15 mouse cellular contexts compared by ENCODE assay signal in genomic region chr3:148424089-148424488, GRCm38 (mm10).
A peak's percentile ranks its signal among the peaks of the same experiment; 100 is the strongest.
DNase-seq lines count a peak whose midpoint lies in the region; ATAC-seq and TF ChIP-seq lines count a peak whose summit lies in the region.
"Had no signal": no experiment of that assay in that cellular context is flagged by ENCODE, and none has a peak within 500 bp of the region (broad histone marks: within the 10 kb centered on the region; RNA-seq: fewer than 3 reads in every experiment).

No protein-coding gene starts in this region.

- peak overlapping the region; percentile 33 for H3K4me2 ChIP-seq in forebrain, embryonic 13.5 days
- no peak overlapping the region; the same call in 1 of the 2 replicates for H3K4me2 ChIP-seq in forebrain, postnatal 0 days (ENCODE audit: low read depth)
- H3K4me2 ChIP-seq in forebrain, embryonic 15.5 days (replicated peaks) = peak overlapping the region; percentile 26
- no peak overlapping the region for H3K4me2 ChIP-seq in neural tube, embryonic 15.5 days

- H3K27ac ChIP-seq in forebrain, embryonic 13.5 days = no peak overlapping the region
- H3K27ac ChIP-seq in forebrain, postnatal 0 days (ENCODE audit: low read depth, low read length) = no peak overlapping the region
- H3K27ac ChIP-seq in forebrain, embryonic 15.5 days (replicated peaks) = no peak overlapping the region
- H3K27ac ChIP-seq in neural tube, embryonic 15.5 days (replicated peaks) = no peak overlapping the region
- H3K27ac ChIP-seq: embryonic facial prominence, embryonic 10.5 days; embryonic facial prominence, embryonic 12.5 days had no signal

- no peak for DNase-seq in forebrain, postnatal 0 days
- peak; percentile 58 for DNase-seq in brain, embryonic 14.5 days (ENCODE audit: low read depth)
- no peak for DNase-seq in layer of hippocampus, adult 8-10 months (ENCODE audit: low spot score in 2 of 2)
- DNase-seq: adrenal gland, adult 2 months; adrenal gland, postnatal 10 days; adrenal gland, postnatal 25 days; cerebellum, adult 11-12 months; cerebellum, adult 2 months; cerebellum, adult 9-10 months; cerebellum, postnatal 25 days had no signal

- no peak for TF ChIP-seq POLR2A in brain, embryonic 14.5 days (IDR thresholded peaks at IDR 0.05; ENCODE audit: borderline replicate concordance, extremely low read depth, insufficient read depth, insufficient read length, poor library complexity, severe bottlenecking)

- H3K27me3 ChIP-seq in forebrain, embryonic 13.5 days = peaks cover 4% of the 10 kb centered on the region; the same call in 1 of the 2 replicates
- peaks cover 3% of the 10 kb centered on the region; the same call in 1 of the 2 replicates for H3K27me3 ChIP-seq in forebrain, postnatal 0 days (ENCODE audit: insufficient read depth, low read length)
- no peaks in the 10 kb centered on the region for H3K27me3 ChIP-seq in forebrain, embryonic 15.5 days
- peaks cover 10% of the 10 kb centered on the region; the same call in 1 of the 2 replicates for H3K27me3 ChIP-seq in neural tube, embryonic 15.5 days (replicated peaks)

- ATAC-seq in forebrain, embryonic 13.5 days = peak; percentile 36; the same call in 1 of the 2 replicates
- ATAC-seq in forebrain, postnatal 0 days = no peak
- ATAC-seq in forebrain, embryonic 15.5 days (replicated peaks) = 0 out of 2 replicates have a peak, but pooled peaks have one; percentile 38
- no peak for ATAC-seq in neural tube, embryonic 15.5 days (ENCODE audit: low FRiP score)

- TF ChIP-seq CTCF in forebrain, postnatal 0 days (IDR thresholded peaks at IDR 0.05; ENCODE audit: low read depth) = no peak
- TF ChIP-seq CTCF in brain, embryonic 14.5 days (IDR thresholded peaks at IDR 0.05; ENCODE audit: borderline replicate concordance, extremely low read depth, insufficient read depth, insufficient read length) = no peak

- no peaks in the 10 kb centered on the region for H3K9me3 ChIP-seq in forebrain, embryonic 13.5 days (replicated peaks)
- H3K9me3 ChIP-seq in forebrain, postnatal 0 days (ENCODE audit: low read length) = no peaks in the 10 kb centered on the region
- H3K9me3 ChIP-seq in forebrain, embryonic 15.5 days = no peaks in the 10 kb centered on the region
- no peaks in the 10 kb centered on the region for H3K9me3 ChIP-seq in neural tube, embryonic 15.5 days (replicated peaks)
- H3K9me3 ChIP-seq: embryonic facial prominence, embryonic 10.5 days; embryonic facial prominence, embryonic 12.5 days had no signal

- H3K4me1 ChIP-seq in forebrain, embryonic 13.5 days = peaks cover 40% of the 10 kb centered on the region
- H3K4me1 ChIP-seq in forebrain, postnatal 0 days (ENCODE audit: insufficient read depth) = peaks cover 7% of the 10 kb centered on the region; the same call in 1 of the 2 replicates
- H3K4me1 ChIP-seq in forebrain, embryonic 15.5 days = peaks cover 6% of the 10 kb centered on the region; the same call in 1 of the 2 replicates
- peaks cover 16% of the 10 kb centered on the region for H3K4me1 ChIP-seq in neural tube, embryonic 15.5 days
- H3K4me1 ChIP-seq: embryonic facial prominence, embryonic 12.5 days had no signal

- WGBS in forebrain, embryonic 13.5 days = 43% methylated on average over 4 of the region's 4 CpGs
- WGBS in forebrain, postnatal 0 days = 42% methylated on average over 4 of the region's 4 CpGs
- 22% methylated on average over 4 of the region's 4 CpGs for WGBS in forebrain, embryonic 15.5 days
- WGBS in neural tube, embryonic 15.5 days = 65% methylated on average over 4 of the region's 4 CpGs

- no peak overlapping the region for H3K4me3 ChIP-seq in forebrain, embryonic 13.5 days
- H3K4me3 ChIP-seq in forebrain, postnatal 0 days (ENCODE audit: low read depth, low read length) = no peak overlapping the region
- peak overlapping the region; percentile 11 for H3K4me3 ChIP-seq in forebrain, embryonic 15.5 days
- H3K4me3 ChIP-seq in neural tube, embryonic 15.5 days (replicated peaks) = no peak overlapping the region
- H3K4me3 ChIP-seq: embryonic facial prominence, embryonic 10.5 days; embryonic facial prominence, embryonic 12.5 days had no signal

- no peaks in the 10 kb centered on the region for H3K36me3 ChIP-seq in forebrain, embryonic 13.5 days (ENCODE audit: poor library complexity, severe bottlenecking)
- H3K36me3 ChIP-seq in forebrain, postnatal 0 days (ENCODE audit: insufficient read depth) = no peaks in the 10 kb centered on the region
- no peaks in the 10 kb centered on the region for H3K36me3 ChIP-seq in forebrain, embryonic 15.5 days
- no peaks in the 10 kb centered on the region for H3K36me3 ChIP-seq in neural tube, embryonic 15.5 days
- H3K36me3 ChIP-seq: embryonic facial prominence, embryonic 10.5 days; embryonic facial prominence, embryonic 12.5 days had no signal

- no peak overlapping the region for H3K9ac ChIP-seq in forebrain, embryonic 13.5 days
- H3K9ac ChIP-seq in forebrain, postnatal 0 days = no peak overlapping the region
- no peak overlapping the region for H3K9ac ChIP-seq in forebrain, embryonic 15.5 days (replicated peaks)
- H3K9ac ChIP-seq in neural tube, embryonic 15.5 days (replicated peaks) = no peak overlapping the region
- H3K9ac ChIP-seq: embryonic facial prominence, embryonic 12.5 days had no signal

Comparison
In these comparisons a context has a peak if more than half of its experiments do, and no peak if none do; other contexts are left out.
1. ATAC-seq: peak in forebrain, embryonic 13.5 days (single experiment) and forebrain, embryonic 15.5 days (single experiment); none in forebrain, postnatal 0 days (single experiment) and neural tube, embryonic 15.5 days (single experiment).
2. H3K4me2 ChIP-seq: peak in forebrain, embryonic 13.5 days (single experiment) and forebrain, embryonic 15.5 days (single experiment); none in forebrain, postnatal 0 days (single experiment) and neural tube, embryonic 15.5 days (single experiment).